Mouse (Mus musculus): ENCODE results near the gene Ss18l1. TPM values are rescaled to one million over a fixed set of nuclear protein-coding genes. Genes with fewer than 3 reads are reported as not detected.

Ss18l1 gene
- polyA plus RNA-seq, 1 experiment from 2014 or later, result 4.5 TPM

- no peak for ATAC-seq (ENCODE audit: borderline replicate concordance, extremely low read depth, low FRiP score, low TSS enrichment)
- H3K4me2 ChIP-seq, result no peak overlapping the region
- peaks cover 24% of the 10 kb centered on the region for H3K27me3 ChIP-seq
- H3K4me1 ChIP-seq, result peaks cover 14% of the 10 kb centered on the region
- WGBS, result 68% methylated on average over 8 of the region's 8 CpGs
- H3K36me3 ChIP-seq, result no peaks in the 10 kb centered on the region
- H3K27ac ChIP-seq, result no peak overlapping the region
- H3K4me3 ChIP-seq, result no peak overlapping the region
- H3K9ac ChIP-seq, result no peak overlapping the region
- no peaks in the 10 kb centered on the region for H3K9me3 ChIP-seq
These were observed 21.4 kb upstream of the Ss18l1 start for GRCm38 (mm10) chr2:180020919-180021318.

- peaks cover 24% of the 10 kb centered on the region for H3K27me3 ChIP-seq
- no peak for ATAC-seq (ENCODE audit: borderline replicate concordance, extremely low read depth, low FRiP score, low TSS enrichment)
These were observed 19.6 kb upstream of the Ss18l1 start for GRCm38 (mm10) chr2:180022751-180023150.

GRCm38 (mm10) chr2:180024401-180025098 is 17.8 kb upstream of the Ss18l1 start, which contains the start of gene Lsm14b:
Gene Lsm14b (plus strand): TSS chr2:180024987.
- Histone ChIP-seq H3K4me2 (peak within 1 kb of the TSS; percentile 90), H3K27me3 (peaks cover 24% of the 10 kb centered on the region), H3K36me3 (peaks cover 20% of the 10 kb centered on the region), H3K9me3 (no peaks in the 10 kb centered on the region), H3K4me3 (peak within 1 kb of the TSS; percentile 85), H3K4me1 (peaks cover 29% of the 10 kb centered on the region), H3K9ac (peak within 1 kb of the TSS; percentile 86), H3K27ac (peak within 1 kb of the TSS; percentile 95)
- WGBS, result under 1% methylated on average over 67 of the region's 80 CpGs
- ATAC-seq (ENCODE audit: borderline replicate concordance, extremely low read depth, low FRiP score, low TSS enrichment), result peak; percentile 97

More at GRCm38 (mm10) chr2:180022751-180023150, 19.6 kb upstream of the Ss18l1 start:
- no peak overlapping the region for H3K9ac ChIP-seq
- H3K36me3 ChIP-seq, result peaks cover 3% of the 10 kb centered on the region; the same call in 1 of the 2 replicates
- H3K4me3 ChIP-seq, result no peak overlapping the region
- H3K27ac ChIP-seq, result no peak overlapping the region
- no peak overlapping the region for H3K4me2 ChIP-seq
- H3K9me3 ChIP-seq, result no peaks in the 10 kb centered on the region
- peaks cover 28% of the 10 kb centered on the region for H3K4me1 ChIP-seq
- WGBS, result 47% methylated on average over 6 of the region's 6 CpGs

- Histone ChIP-seq H3K4me1 (peaks cover 29% of the 10 kb centered on the region), H3K4me2 (peak overlapping the region; percentile 71), H3K36me3 (peaks cover 24% of the 10 kb centered on the region), H3K27me3 (peaks cover 24% of the 10 kb centered on the region), H3K27ac (peak overlapping the region; percentile 95), H3K4me3 (peak overlapping the region; percentile 85), H3K9me3 (no peaks in the 10 kb centered on the region), H3K9ac (peak overlapping the region; percentile 86)
- peak; percentile 8 for ATAC-seq (ENCODE audit: borderline replicate concordance, extremely low read depth, low FRiP score, low TSS enrichment)
- under 1% methylated on average over 82 of the region's 84 CpGs for WGBS
These were observed 17.0 kb upstream of the Ss18l1 start for GRCm38 (mm10) chr2:180025135-180025860.

GRCm38 (mm10) chr2:180025861-180026200 is 16.5 kb upstream of the Ss18l1 start:
- Histone ChIP-seq H3K4me1 (peaks cover 29% of the 10 kb centered on the region), H3K27ac (0 out of 2 replicates have a peak overlapping the region, but pooled peaks have one; percentile 95), H3K9me3 (no peaks in the 10 kb centered on the region), H3K4me2 (peak overlapping the region; percentile 71), H3K9ac (peak overlapping the region; percentile 86), H3K36me3 (peaks cover 29% of the 10 kb centered on the region), H3K4me3 (peak overlapping the region; percentile 85), H3K27me3 (peaks cover 24% of the 10 kb centered on the region)
- WGBS, result 3% methylated on average over 6 of the region's 6 CpGs
- no peak for ATAC-seq (ENCODE audit: borderline replicate concordance, extremely low read depth, low FRiP score, low TSS enrichment)

GRCm38 (mm10) chr2:180027768-180028167 is 14.5 kb upstream of the Ss18l1 start:
- no peak overlapping the region for H3K27ac ChIP-seq
- H3K4me1 ChIP-seq, result peaks cover 29% of the 10 kb centered on the region
- no peak overlapping the region for H3K4me3 ChIP-seq
- peak overlapping the region; percentile 86; the same call in 1 of the 2 replicates for H3K9ac ChIP-seq
- peaks cover 10% of the 10 kb centered on the region for H3K27me3 ChIP-seq
- H3K9me3 ChIP-seq, result no peaks in the 10 kb centered on the region
- H3K36me3 ChIP-seq, result peaks cover 47% of the 10 kb centered on the region
- ATAC-seq (ENCODE audit: borderline replicate concordance, extremely low read depth, low FRiP score, low TSS enrichment), result no peak
- H3K4me2 ChIP-seq, result peak overlapping the region; percentile 71; the same call in 1 of the 2 replicates
- WGBS, result 72% methylated on average over 9 of the region's 9 CpGs

- Histone ChIP-seq H3K4me1 (peaks cover 20% of the 10 kb centered on the region), H3K27ac (no peak overlapping the region), H3K4me3 (no peak overlapping the region), H3K4me2 (no peak overlapping the region), H3K27me3 (no peaks in the 10 kb centered on the region), H3K9me3 (no peaks in the 10 kb centered on the region), H3K36me3 (peaks cover 81% of the 10 kb centered on the region), H3K9ac (no peak overlapping the region)
- ATAC-seq (ENCODE audit: borderline replicate concordance, extremely low read depth, low FRiP score, low TSS enrichment), result no peak
- WGBS, result 89% methylated on average over 6 of the region's 6 CpGs
These were observed 11.0 kb upstream of the Ss18l1 start for GRCm38 (mm10) chr2:180031270-180031669.

GRCm38 (mm10) chr2:180032925-180033324 is 9.4 kb upstream of the Ss18l1 start:
- Histone ChIP-seq H3K4me3 (no peak overlapping the region), H3K27ac (no peak overlapping the region), H3K9ac (no peak overlapping the region), H3K4me2 (no peak overlapping the region), H3K4me1 (peaks cover 4% of the 10 kb centered on the region; the same call in 1 of the 2 replicates), H3K27me3 (no peaks in the 10 kb centered on the region), H3K9me3 (no peaks in the 10 kb centered on the region), H3K36me3 (peaks cover 92% of the 10 kb centered on the region)
- 72% methylated on average over 3 of the region's 3 CpGs for WGBS
- no peak for ATAC-seq (ENCODE audit: borderline replicate concordance, extremely low read depth, low FRiP score, low TSS enrichment)

- WGBS, result 58% methylated on average over 3 of the region's 3 CpGs
These were observed 8.4 kb upstream of the Ss18l1 start for GRCm38 (mm10) chr2:180033956-180034355.

GRCm38 (mm10) chr2:180034753-180035152 is 7.6 kb upstream of the Ss18l1 start:
- H3K4me1 ChIP-seq, result no peaks in the 10 kb centered on the region
- H3K9ac ChIP-seq, result no peak overlapping the region
- no peak for ATAC-seq (ENCODE audit: borderline replicate concordance, extremely low read depth, low FRiP score, low TSS enrichment)
- no peak overlapping the region for H3K27ac ChIP-seq
- WGBS, result 59% methylated on average over 5 of the region's 5 CpGs
- peaks cover 87% of the 10 kb centered on the region for H3K36me3 ChIP-seq
- H3K27me3 ChIP-seq, result no peaks in the 10 kb centered on the region
- no peaks in the 10 kb centered on the region for H3K9me3 ChIP-seq
- H3K4me3 ChIP-seq, result no peak overlapping the region
- no peak overlapping the region for H3K4me2 ChIP-seq

More at GRCm38 (mm10) chr2:180033956-180034355, 8.4 kb upstream of the Ss18l1 start:
- no peak for ATAC-seq (ENCODE audit: borderline replicate concordance, extremely low read depth, low FRiP score, low TSS enrichment)
- H3K27me3 ChIP-seq, result no peaks in the 10 kb centered on the region
- H3K27ac ChIP-seq, result no peak overlapping the region
- peaks cover 93% of the 10 kb centered on the region for H3K36me3 ChIP-seq
- H3K9me3 ChIP-seq, result no peaks in the 10 kb centered on the region
- no peaks in the 10 kb centered on the region for H3K4me1 ChIP-seq
- no peak overlapping the region for H3K4me3 ChIP-seq
- H3K9ac ChIP-seq, result no peak overlapping the region
- no peak overlapping the region for H3K4me2 ChIP-seq

GRCm38 (mm10) chr2:180040406-180040805 is 1.9 kb upstream of the Ss18l1 start:
- Histone ChIP-seq H3K4me3 (peak overlapping the region; percentile 88; the same call in 1 of the 2 replicates), H3K4me1 (peaks cover 28% of the 10 kb centered on the region), H3K27ac (no peak overlapping the region), H3K27me3 (no peaks in the 10 kb centered on the region), H3K9me3 (no peaks in the 10 kb centered on the region), H3K36me3 (peaks cover 36% of the 10 kb centered on the region), H3K9ac (0 out of 2 replicates have a peak overlapping the region, but pooled peaks have one; percentile 4), H3K4me2 (peak overlapping the region; percentile 86)
- no peak for ATAC-seq (ENCODE audit: borderline replicate concordance, extremely low read depth, low FRiP score, low TSS enrichment)
- WGBS, result 44% methylated on average over 6 of the region's 6 CpGs

Data from lung, embryonic 15.5 days (tissue).